Mouse (Mus musculus): ENCODE measurements around the gene Ezh2. TPM values are rescaled to one million over a fixed set of nuclear protein-coding genes. Genes with fewer than 3 reads are reported as not detected.
"Not testable (repeated sequence)": the region's sequence is repeated elsewhere in the genome, so short reads cannot be mapped to it uniquely, and the experiment has no call there.

The Ezh2 gene
- total RNA-seq (2015; ENCODE audit: low replicate concordance) (107 and 136 TPM in 2 replicates), total RNA-seq (2017; ENCODE audit: low replicate concordance) (119 and 162 TPM in 2 replicates)

- peak; percentile 95 for ATAC-seq (replicated peaks; ENCODE audit: low FRiP score, poor library complexity, severe bottlenecking)
These were observed at the start of gene Ezh2 for GRCm38 (mm10) chr6:47594926-47595623. Gene Ezh2, minus strand, starts transcription at chr6:47595341.

- peak; percentile 81 for ATAC-seq (replicated peaks; ENCODE audit: low FRiP score, poor library complexity, severe bottlenecking)
These were observed 41.5 kb upstream of the Ezh2 start for GRCm38 (mm10) chr6:47636527-47637076.

- ATAC-seq (replicated peaks; ENCODE audit: low FRiP score, poor library complexity, severe bottlenecking) = peak; percentile 55; the same call in 1 of the 2 replicates
These were observed 40.9 kb upstream of the Ezh2 start for GRCm38 (mm10) chr6:47635995-47636526.

- ATAC-seq (replicated peaks; ENCODE audit: low FRiP score, poor library complexity, severe bottlenecking) = no peak
These were observed 40.3 kb upstream of the Ezh2 start for GRCm38 (mm10) chr6:47635207-47635994.

GRCm38 (mm10) chr6:47633467-47633866 is 38.3 kb upstream of the Ezh2 start:
- 0 out of 2 replicates have a peak, but pooled peaks have one; percentile 54 for ATAC-seq (replicated peaks; ENCODE audit: low FRiP score, poor library complexity, severe bottlenecking)

- ATAC-seq (replicated peaks; ENCODE audit: low FRiP score, poor library complexity, severe bottlenecking) = not testable (repeated sequence)
These were observed 34.9 kb upstream of the Ezh2 start for GRCm38 (mm10) chr6:47630061-47630460.

- no peak for ATAC-seq (replicated peaks; ENCODE audit: low FRiP score, poor library complexity, severe bottlenecking)
These were observed 32.8 kb upstream of the Ezh2 start for GRCm38 (mm10) chr6:47627978-47628377.

GRCm38 (mm10) chr6:47626976-47627375 is 31.8 kb upstream of the Ezh2 start:
- not testable (repeated sequence) for ATAC-seq (replicated peaks; ENCODE audit: low FRiP score, poor library complexity, severe bottlenecking)

GRCm38 (mm10) chr6:47621039-47621438 is 25.9 kb upstream of the Ezh2 start:
- no peak for ATAC-seq (replicated peaks; ENCODE audit: low FRiP score, poor library complexity, severe bottlenecking)

GRCm38 (mm10) chr6:47608306-47608705 is 13.2 kb upstream of the Ezh2 start:
- ATAC-seq (replicated peaks; ENCODE audit: low FRiP score, poor library complexity, severe bottlenecking) = not testable (repeated sequence)

- no peak for ATAC-seq (replicated peaks; ENCODE audit: low FRiP score, poor library complexity, severe bottlenecking)
These were observed 6.8 kb upstream of the Ezh2 start for GRCm38 (mm10) chr6:47601931-47602330.

GRCm38 (mm10) chr6:47595696-47596095 is 555 bp upstream of the Ezh2 start:
- peak; percentile 48; the same call in 1 of the 2 replicates for ATAC-seq (replicated peaks; ENCODE audit: low FRiP score, poor library complexity, severe bottlenecking)

- peak; percentile 62 for ATAC-seq (replicated peaks; ENCODE audit: low FRiP score, poor library complexity, severe bottlenecking)
These were observed 853 bp downstream of the Ezh2 start for GRCm38 (mm10) chr6:47594141-47594835.

GRCm38 (mm10) chr6:47593590-47593989 is 1.6 kb downstream of the Ezh2 start:
- ATAC-seq (replicated peaks; ENCODE audit: low FRiP score, poor library complexity, severe bottlenecking) = no peak

GRCm38 (mm10) chr6:47587332-47587731 is 7.8 kb downstream of the Ezh2 start:
- not testable (repeated sequence) for ATAC-seq (replicated peaks; ENCODE audit: low FRiP score, poor library complexity, severe bottlenecking)

GRCm38 (mm10) chr6:47572887-47573286 is 22.3 kb downstream of the Ezh2 start:
- ATAC-seq (replicated peaks; ENCODE audit: low FRiP score, poor library complexity, severe bottlenecking) = no peak; the same call in 1 of the 2 replicates

- ATAC-seq (replicated peaks; ENCODE audit: low FRiP score, poor library complexity, severe bottlenecking) = no peak
These were observed 29.7 kb downstream of the Ezh2 start for GRCm38 (mm10) chr6:47565326-47566035.

- ATAC-seq (replicated peaks; ENCODE audit: low FRiP score, poor library complexity, severe bottlenecking) = no peak
These were observed 33.7 kb downstream of the Ezh2 start for GRCm38 (mm10) chr6:47561426-47561825.

GRCm38 (mm10) chr6:47560846-47561245 is 34.3 kb downstream of the Ezh2 start:
- ATAC-seq (replicated peaks; ENCODE audit: low FRiP score, poor library complexity, severe bottlenecking) = no peak
